ENCODE assay signal across 10 mouse cellular contexts in genomic region chr5:117955675-117956420, GRCm38 (mm10). TPM values are rescaled to one million over a fixed set of nuclear protein-coding genes. Genes with fewer than 3 reads are reported as not detected.
A peak's percentile ranks its signal among the peaks of the same experiment; 100 is the strongest.
DNase-seq lines count a peak whose midpoint lies in the region; ATAC-seq lines count a peak whose summit lies in the region.
"Had no signal": no experiment of that assay in that cellular context is flagged by ENCODE, and none has a peak within 500 bp of the region (broad histone marks: within the 10 kb centered on the region; RNA-seq: fewer than 3 reads in every experiment).

No protein-coding gene starts in this region.

- no peaks in the 10 kb centered on the region for H3K4me1 ChIP-seq in midbrain, embryonic 14.5 days (ENCODE audit: control insufficient read depth, insufficient read depth, low read length)
- no peaks in the 10 kb centered on the region for H3K4me1 ChIP-seq in midbrain, embryonic 10.5 days

- DNase-seq in cerebellum, postnatal 4 days (ENCODE audit: low spot score in 2 of 2): no peak
- peak; percentile 73 for DNase-seq in midbrain, embryonic 14.5 days
- DNase-seq in midbrain, embryonic 10.5 days (ENCODE audit: low spot score): no peak
- peak; percentile 85 for DNase-seq in cerebellum, adult 9-11 months
- peak; percentile 38 for DNase-seq in kidney, postnatal 14 days
- peak; percentile 48 for DNase-seq in testis, postnatal 14 days (ENCODE audit: low spot score)
- DNase-seq in right cerebral cortex, postnatal 14 days: no peak

- H3K4me2 ChIP-seq in midbrain, embryonic 14.5 days (ENCODE audit: low read length): no peak overlapping the region

- H3K9ac ChIP-seq in midbrain, embryonic 14.5 days (replicated peaks; ENCODE audit: low read length): no peak overlapping the region

- no peaks in the 10 kb centered on the region for H3K27me3 ChIP-seq in midbrain, embryonic 14.5 days (ENCODE audit: control insufficient read depth, insufficient read depth, low read length)
- no peaks in the 10 kb centered on the region for H3K27me3 ChIP-seq in midbrain, embryonic 10.5 days (ENCODE audit: low read depth, poor library complexity, severe bottlenecking)

- ATAC-seq in cerebellum, adult (ENCODE audit: insufficient number of reproducible peaks, low FRiP score, low TSS enrichment): peak; percentile 73; the same call in 1 of the 2 replicates
- no peak for ATAC-seq in midbrain, embryonic 14.5 days (ENCODE audit: low FRiP score, low TSS enrichment)

- H3K27ac ChIP-seq in midbrain, embryonic 14.5 days (replicated peaks; ENCODE audit: low read depth, low read length): no peak overlapping the region
- H3K27ac ChIP-seq in midbrain, embryonic 10.5 days (replicated peaks): no peak overlapping the region

- H3K4me3 ChIP-seq in midbrain, embryonic 14.5 days (replicated peaks; ENCODE audit: low read depth, low read length): no peak overlapping the region
- H3K4me3 ChIP-seq in midbrain, embryonic 10.5 days: no peak overlapping the region
- H3K4me3 ChIP-seq: myocyte had no signal

- H3K36me3 ChIP-seq in midbrain, embryonic 14.5 days (ENCODE audit: control insufficient read depth, insufficient read depth, low read length): no peaks in the 10 kb centered on the region
- no peaks in the 10 kb centered on the region for H3K36me3 ChIP-seq in midbrain, embryonic 10.5 days
- H3K36me3 ChIP-seq: G1E had no signal

- WGBS in midbrain, embryonic 14.5 days: 33% methylated on average over 10 of the region's 10 CpGs
- WGBS in midbrain, embryonic 10.5 days: 41% methylated on average over 10 of the region's 10 CpGs

- H3K9me3 ChIP-seq in midbrain, embryonic 14.5 days (ENCODE audit: control insufficient read depth, low read length): no peaks in the 10 kb centered on the region
- no peaks in the 10 kb centered on the region for H3K9me3 ChIP-seq in midbrain, embryonic 10.5 days (replicated peaks)

RNA-seq across cellular contexts. Expression of gene Fbxo21, which starts 20.7 kb away (rescaled TPM):
- polyA plus RNA-seq in midbrain, embryonic 14.5 days (2014; fragmentation: Nextera tagmentation; extraction: Ambion mirVana): 128 and 163 TPM in 2 replicates
- 105 and 118 TPM in 2 replicates for polyA plus RNA-seq in midbrain, embryonic 10.5 days (2016; fragmentation: Nextera tagmentation; extraction: Ambion mirVana)

Comparison
In these comparisons a context has a peak if more than half of its experiments do, and no peak if none do; other contexts are left out.
1. DNase-seq: peak in midbrain, embryonic 14.5 days (single experiment), cerebellum, adult 9-11 months (single experiment), kidney, postnatal 14 days (single experiment) and testis, postnatal 14 days (single experiment); none in cerebellum, postnatal 4 days (0 of 2), midbrain, embryonic 10.5 days (single experiment) and right cerebral cortex, postnatal 14 days (single experiment).